11 mouse cellular contexts compared by ENCODE assay signal in genomic region chr2:109921298-109922035, GRCm38 (mm10). TPM values are rescaled to one million over a fixed set of nuclear protein-coding genes. Genes with fewer than 3 reads are reported as not detected.
DNase-seq lines count a peak whose midpoint lies in the region; ATAC-seq lines count a peak whose summit lies in the region.
"Had no signal": no experiment of that assay in that cellular context is flagged by ENCODE, and none has a peak within 500 bp of the region (broad histone marks: within the 10 kb centered on the region; RNA-seq: fewer than 3 reads in every experiment).

No protein-coding gene starts in this region.

- peak overlapping the region; percentile 18 for H3K4me3 ChIP-seq in kidney, embryonic 16.5 days (ENCODE audit: low read length)
- no peak overlapping the region for H3K4me3 ChIP-seq in hindbrain, embryonic 12.5 days
- H3K4me3 ChIP-seq in neural tube, embryonic 14.5 days (ENCODE audit: low read depth, low read length): no peak overlapping the region

- WGBS in kidney, embryonic 16.5 days: 52% methylated on average over 8 of the region's 8 CpGs
- WGBS in hindbrain, embryonic 12.5 days: 74% methylated on average over 8 of the region's 8 CpGs
- 49% methylated on average over 8 of the region's 8 CpGs for WGBS in neural tube, embryonic 14.5 days

- peaks cover 6% of the 10 kb centered on the region for H3K36me3 ChIP-seq in kidney, embryonic 16.5 days (ENCODE audit: insufficient read depth, low read length)
- H3K36me3 ChIP-seq in hindbrain, embryonic 12.5 days: peaks cover 8% of the 10 kb centered on the region; the same call in 1 of the 2 replicates
- H3K36me3 ChIP-seq in neural tube, embryonic 14.5 days (ENCODE audit: control insufficient read depth, insufficient read depth, low read length): no peaks in the 10 kb centered on the region

- no peaks in the 10 kb centered on the region for H3K27me3 ChIP-seq in kidney, embryonic 16.5 days (ENCODE audit: insufficient read depth, low read length)
- no peaks in the 10 kb centered on the region for H3K27me3 ChIP-seq in hindbrain, embryonic 12.5 days
- H3K27me3 ChIP-seq in neural tube, embryonic 14.5 days (ENCODE audit: control insufficient read depth, insufficient read depth, low read length): no peaks in the 10 kb centered on the region

- ATAC-seq in kidney, embryonic 16.5 days (ENCODE audit: low FRiP score, low TSS enrichment): no peak
- ATAC-seq in hindbrain, embryonic 12.5 days (ENCODE audit: low FRiP score): no peak
- no peak for ATAC-seq in neural tube, embryonic 14.5 days (ENCODE audit: low read depth)

- H3K9ac ChIP-seq in kidney, embryonic 16.5 days (replicated peaks; ENCODE audit: low read length): no peak overlapping the region
- no peak overlapping the region for H3K9ac ChIP-seq in hindbrain, embryonic 12.5 days
- H3K9ac ChIP-seq in neural tube, embryonic 14.5 days (replicated peaks; ENCODE audit: low read depth, low read length): no peak overlapping the region

- no peaks in the 10 kb centered on the region for H3K9me3 ChIP-seq in kidney, embryonic 16.5 days (ENCODE audit: low read length)
- no peaks in the 10 kb centered on the region for H3K9me3 ChIP-seq in hindbrain, embryonic 12.5 days (replicated peaks)
- no peaks in the 10 kb centered on the region for H3K9me3 ChIP-seq in neural tube, embryonic 14.5 days (ENCODE audit: control insufficient read depth, low read length)

- peak; percentile 77 for DNase-seq in adrenal gland, adult 2 months
- DNase-seq in adrenal gland, postnatal 25 days: no peak
- DNase-seq in kidney, adult 8-10 months: no peak
- no peak for DNase-seq in cerebellum, adult 9-10 months
- DNase-seq in cerebellum, adult 18-20 months: no peak
- DNase-seq: kidney, postnatal 14 days; left cerebral cortex, postnatal 4 days had no signal

- H3K4me2 ChIP-seq in kidney, embryonic 16.5 days (replicated peaks; ENCODE audit: low read depth, low read length): peak overlapping the region; percentile 44
- peak overlapping the region; percentile 25; the same call in 1 of the 2 replicates for H3K4me2 ChIP-seq in hindbrain, embryonic 12.5 days (replicated peaks)
- peak overlapping the region; percentile 12; the same call in 1 of the 2 replicates for H3K4me2 ChIP-seq in neural tube, embryonic 14.5 days (ENCODE audit: low read depth, low read length)

- H3K4me1 ChIP-seq in kidney, embryonic 16.5 days (ENCODE audit: insufficient read depth, low read length): peaks cover 44% of the 10 kb centered on the region
- peaks cover 38% of the 10 kb centered on the region for H3K4me1 ChIP-seq in hindbrain, embryonic 12.5 days
- peaks cover 21% of the 10 kb centered on the region; the same call in 1 of the 2 replicates for H3K4me1 ChIP-seq in neural tube, embryonic 14.5 days (ENCODE audit: control insufficient read depth, insufficient read depth, low read length)

- no peak overlapping the region for H3K27ac ChIP-seq in kidney, embryonic 16.5 days (ENCODE audit: low read length)
- no peak overlapping the region for H3K27ac ChIP-seq in hindbrain, embryonic 12.5 days
- H3K27ac ChIP-seq in neural tube, embryonic 14.5 days (ENCODE audit: low read depth, low read length): no peak overlapping the region
- H3K27ac ChIP-seq: macrophage had no signal

RNA-seq across cellular contexts. Expression of gene Lgr4, which starts 4.0 kb away (rescaled TPM):
- 100 to 1,000 TPM; 123 to 227 TPM for total RNA-seq in adrenal gland, adult 2 months (2021)
- 27.7 and 57.6 TPM in 2 replicates for polyA plus RNA-seq in adrenal gland, adult 2 months (2012; rRNA removed)
- 222 and 259 TPM in 2 replicates for total RNA-seq in adrenal gland, postnatal 25 days (2021)
- 23.9 and 25.6 TPM in 2 replicates for polyA plus RNA-seq in kidney, embryonic 16.5 days (2015; fragmentation: Nextera tagmentation; extraction: Ambion mirVana)
- 17.4 and 18.3 TPM in 2 replicates for polyA plus RNA-seq in hindbrain, embryonic 12.5 days (2016; fragmentation: Nextera tagmentation; extraction: Ambion mirVana)
- 10.8 and 12.7 TPM in 2 replicates for polyA plus RNA-seq in neural tube, embryonic 14.5 days (2014; fragmentation: Nextera tagmentation; extraction: Ambion mirVana)

RNA-seq across cellular contexts. Expression of gene Lin7c, which starts 30.8 kb away (rescaled TPM):
- total RNA-seq in adrenal gland, adult 2 months (2021): 10 to 100 TPM; 79.3 to 89.4 TPM
- polyA plus RNA-seq in adrenal gland, adult 2 months (2012; rRNA removed): 2.6 and 4.2 TPM in 2 replicates
- total RNA-seq in adrenal gland, postnatal 25 days (2021): 61.6 and 88.7 TPM in 2 replicates
- polyA plus RNA-seq in kidney, embryonic 16.5 days (2015; fragmentation: Nextera tagmentation; extraction: Ambion mirVana): 70.5 and 76.5 TPM in 2 replicates
- 160 and 177 TPM in 2 replicates for polyA plus RNA-seq in hindbrain, embryonic 12.5 days (2016; fragmentation: Nextera tagmentation; extraction: Ambion mirVana)
- 230 and 238 TPM in 2 replicates for polyA plus RNA-seq in neural tube, embryonic 14.5 days (2014; fragmentation: Nextera tagmentation; extraction: Ambion mirVana)

Comparison
In these comparisons a context has a peak if more than half of its experiments do, and no peak if none do; other contexts are left out.
1. RNA of gene Lin7c, which starts 30.8 kb away (polyA plus RNA-seq): 230 to 238 TPM in neural tube, embryonic 14.5 days, 160 to 177 TPM in hindbrain, embryonic 12.5 days and 70.5 to 76.5 TPM in kidney, embryonic 16.5 days; 2.6 to 4.2 TPM in adrenal gland, adult 2 months; every median in the first group is over 10 times any median in the second.
2. Peak in every context shown above with its lines, with median percentiles within 50 percentile points of each other: H3K4me2 ChIP-seq.